Mouse (Mus musculus) frontal cortex, postnatal 25 days (tissue): ENCODE data around the gene Vstm4.

Experiments used
- DNase-seq, 2 experiments: peaks; one replicate each; pipeline ENCODE4 v3.0.0; 2022; ENCODE audit warnings: low spot score in 2 of 2

Vstm4 gene

DNA sequence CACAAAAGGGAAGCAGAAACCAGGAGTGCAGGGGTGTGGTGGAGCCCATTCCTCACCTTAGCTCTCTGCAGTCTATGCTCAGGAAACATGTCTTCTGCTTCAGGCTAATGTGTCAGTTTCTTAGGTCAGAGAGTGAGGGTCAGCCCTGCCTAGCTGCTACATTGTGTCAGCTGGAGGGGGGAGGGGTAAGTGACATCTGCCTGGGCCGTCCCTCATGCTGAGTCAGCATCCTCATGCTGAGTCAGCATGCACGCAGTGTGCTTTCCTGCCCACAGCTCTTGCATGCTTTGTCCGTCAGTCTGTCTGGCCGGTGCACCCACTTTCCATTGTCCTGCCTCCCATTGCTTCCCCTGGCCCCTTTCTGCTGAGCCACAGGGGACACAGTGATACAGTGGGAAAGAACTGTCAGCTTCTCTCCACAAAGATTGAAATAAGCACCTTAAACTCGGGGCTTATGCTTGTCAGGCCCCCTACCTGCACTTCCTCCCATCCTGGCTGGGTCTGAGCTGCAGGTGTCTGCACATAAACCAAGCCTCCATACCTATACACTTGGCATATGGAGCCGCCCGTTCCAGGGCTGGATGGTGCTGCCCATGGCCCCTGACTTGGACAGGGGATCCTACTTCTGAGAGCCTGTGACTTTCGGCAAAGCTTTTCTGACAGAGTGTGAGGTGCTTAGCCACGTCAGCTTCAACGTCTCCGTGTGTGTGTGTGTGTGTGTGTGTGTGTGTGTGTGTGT is 3.4 kb downstream of the Vstm4 start:
- no peak for DNase-seq

GRCm38 (mm10) chr14:32861149-32861581 is 4.6 kb downstream of the Vstm4 start:
- DNase-seq = no peak

DNA sequence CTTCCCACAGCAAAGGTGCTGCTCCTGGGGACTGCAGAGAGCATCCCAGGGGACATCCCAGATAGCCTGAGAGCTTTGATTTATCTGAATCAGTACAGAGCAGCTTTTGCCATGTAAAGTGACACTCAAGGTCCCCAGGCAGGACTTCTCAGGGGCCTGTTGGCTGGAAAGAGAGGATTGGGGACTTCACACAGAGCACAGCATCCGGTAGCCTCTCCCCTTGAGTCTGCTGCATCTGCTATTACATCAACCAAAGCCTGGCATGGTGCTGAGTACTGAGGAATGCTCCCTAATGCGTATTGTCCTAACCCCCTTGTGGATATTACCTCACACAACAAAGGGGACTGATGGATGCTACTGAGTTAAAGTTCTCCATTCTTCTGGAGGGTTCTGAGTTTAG is 5.1 kb downstream of the Vstm4 start:
- no peak for DNase-seq

GRCm38 (mm10) chr14:32865331-32865730 is 8.8 kb downstream of the Vstm4 start:
- no peak for DNase-seq

DNA sequence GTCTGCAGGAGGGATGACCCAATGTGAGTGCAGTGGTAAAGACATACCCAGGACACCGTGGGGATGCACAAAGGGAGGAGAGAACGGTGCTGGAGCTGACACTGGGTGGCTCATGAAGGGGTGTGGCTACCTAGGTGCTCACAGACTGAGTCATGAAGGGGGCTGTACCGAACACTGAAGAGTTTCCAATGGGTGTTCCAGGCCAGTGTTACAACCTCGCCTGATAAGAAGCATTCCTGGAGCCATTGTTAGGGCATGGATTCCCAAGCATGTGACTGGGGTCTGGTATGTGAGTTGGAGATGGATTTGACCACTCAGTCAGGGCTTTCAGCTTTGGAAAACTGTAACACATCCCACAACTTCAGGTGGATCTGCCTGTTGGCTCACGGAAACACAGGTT is 15.4 kb downstream of the Vstm4 start:
- DNase-seq = no peak

DNA sequence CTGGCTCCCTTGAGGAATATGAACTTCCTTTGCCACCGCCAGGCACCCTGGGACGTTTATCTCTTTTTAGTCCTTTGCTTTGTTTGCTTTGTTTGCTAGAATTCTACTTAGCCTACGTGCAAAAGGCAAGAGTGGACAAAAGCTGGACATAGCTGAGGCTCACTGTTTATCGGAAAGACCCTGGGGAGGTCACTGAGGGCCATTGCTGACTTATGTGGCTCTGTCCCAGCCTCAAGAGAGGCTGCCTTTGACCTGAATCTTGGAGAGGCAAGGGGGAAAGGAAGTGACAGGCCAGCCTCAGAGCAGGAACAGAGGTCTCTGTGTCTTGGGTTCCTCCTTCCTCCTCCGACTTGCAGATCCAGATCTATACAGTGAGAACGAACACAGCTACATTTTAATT is 21.0 kb downstream of the Vstm4 start:
- DNase-seq = no peak

- no peak for DNase-seq
Measured at GRCm38 (mm10) chr14:32880332-32880731, 23.8 kb downstream of the Vstm4 start.

GRCm38 (mm10) chr14:32881693-32882092 is 25.1 kb downstream of the Vstm4 start:
- DNase-seq = no peak

- DNase-seq = no peak
Measured at GRCm38 (mm10) chr14:32888876-32889674, 32.5 kb downstream of the Vstm4 start.

GRCm38 (mm10) chr14:32894341-32894853 is 37.8 kb downstream of the Vstm4 start:
- DNase-seq = no peak

DNA sequence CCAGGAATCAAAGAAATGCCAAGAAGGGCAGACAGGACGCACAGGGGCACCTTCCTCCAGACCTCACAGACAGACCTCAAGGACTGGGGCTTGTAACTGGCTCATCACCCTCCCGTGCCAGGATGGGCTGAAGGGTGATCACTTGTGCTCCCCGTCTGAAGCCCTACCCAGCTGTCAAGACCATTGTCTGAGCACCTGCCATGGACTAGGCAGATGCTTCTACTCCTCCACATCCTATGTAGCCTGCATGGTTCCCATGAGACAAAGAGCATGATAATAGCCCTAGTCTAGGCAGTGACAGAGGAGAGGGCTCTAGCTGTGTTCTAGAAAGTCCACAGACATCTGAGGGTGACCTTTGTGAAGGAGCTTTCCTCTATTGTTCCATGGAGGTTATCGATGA is 38.3 kb downstream of the Vstm4 start:
- DNase-seq = no peak

- DNase-seq = peak in 1 of 2 experiments; percentile 16
Measured at GRCm38 (mm10) chr14:32896896-32897295, 40.3 kb downstream of the Vstm4 start.

DNA sequence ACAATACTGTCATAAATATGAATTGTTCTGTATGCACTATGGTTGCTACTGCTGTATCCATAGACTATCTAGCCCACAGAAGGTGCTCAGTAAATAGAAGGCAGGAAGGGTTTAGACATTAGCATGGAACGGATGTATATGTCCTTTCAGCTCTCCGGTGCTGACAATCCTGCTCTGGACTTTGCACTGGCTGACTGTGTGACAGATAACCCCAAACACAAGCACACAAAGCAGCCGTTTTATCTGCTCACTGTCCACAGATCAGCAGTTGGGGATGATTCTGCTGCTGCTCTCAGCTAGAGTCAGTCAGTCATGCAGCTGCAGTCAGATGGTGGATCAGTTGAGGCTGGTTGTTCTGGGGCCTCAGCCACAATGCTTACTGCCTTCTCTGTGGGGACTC is 46.6 kb downstream of the Vstm4 start:
- DNase-seq = no peak

GRCm38 (mm10) chr14:32906545-32906944 is 50.0 kb downstream of the Vstm4 start:
- no peak for DNase-seq

GRCm38 (mm10) chr14:32909112-32909511 is 52.6 kb downstream of the Vstm4 start:
- DNase-seq = no peak

DNA sequence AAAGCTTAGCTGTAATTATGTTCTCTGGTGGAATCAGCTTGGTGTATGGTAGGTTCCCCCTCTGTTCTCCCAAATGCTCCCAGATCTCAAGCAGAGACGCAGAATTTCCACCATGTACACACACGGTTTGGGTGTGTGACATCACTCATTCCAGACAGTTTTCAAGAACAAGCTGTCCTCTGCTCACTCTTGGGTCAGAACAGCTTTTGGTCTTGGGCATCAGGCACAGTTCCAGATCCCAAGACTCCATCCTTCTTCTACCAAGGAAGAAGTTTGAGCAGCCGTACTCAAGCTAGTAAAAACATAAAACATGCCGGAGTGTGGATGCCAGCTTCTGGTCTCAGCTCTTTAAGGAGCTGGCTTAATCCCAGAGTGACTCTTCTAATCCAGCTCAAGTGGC is 54.6 kb downstream of the Vstm4 start:
- DNase-seq = no peak

DNA sequence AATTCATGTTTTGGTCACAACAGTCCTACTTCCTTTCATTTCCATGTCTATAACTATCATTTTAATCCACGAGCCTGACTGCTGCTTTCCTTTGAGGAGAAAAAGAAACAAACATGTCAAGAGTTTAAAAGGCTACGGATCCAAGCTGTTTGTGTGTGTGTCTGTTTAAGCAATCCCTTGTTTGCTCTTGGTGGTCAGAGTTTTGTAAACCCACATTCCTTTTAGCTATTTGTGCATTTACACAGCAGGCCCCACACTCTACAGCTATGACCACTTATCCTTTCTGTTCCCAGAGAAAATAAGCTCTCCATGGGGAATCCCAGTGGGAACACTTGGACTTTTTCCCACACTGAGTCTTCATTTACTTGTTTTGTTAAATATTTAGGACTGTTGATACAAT is 58.8 kb downstream of the Vstm4 start:
- DNase-seq = no peak

DNA sequence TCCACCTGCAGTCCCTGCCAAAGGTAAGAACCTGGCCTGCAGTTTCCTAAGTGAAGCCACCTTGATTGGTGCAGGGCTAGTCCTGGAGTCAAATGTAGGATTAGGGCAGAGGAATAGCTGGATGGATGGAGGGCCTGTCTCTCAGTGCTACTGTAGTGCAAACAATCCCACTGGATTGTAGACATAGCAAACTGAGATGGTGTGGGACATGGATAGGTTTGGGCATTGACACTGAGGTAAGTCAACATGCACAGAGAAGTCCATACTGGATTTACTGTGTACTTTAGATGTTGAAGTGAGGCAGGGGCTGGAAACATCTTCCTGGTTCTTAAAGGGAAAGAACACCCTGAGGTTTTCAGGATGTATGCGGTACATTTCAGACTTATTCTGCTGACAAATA is 61.4 kb downstream of the Vstm4 start:
- DNase-seq = no peak

DNA sequence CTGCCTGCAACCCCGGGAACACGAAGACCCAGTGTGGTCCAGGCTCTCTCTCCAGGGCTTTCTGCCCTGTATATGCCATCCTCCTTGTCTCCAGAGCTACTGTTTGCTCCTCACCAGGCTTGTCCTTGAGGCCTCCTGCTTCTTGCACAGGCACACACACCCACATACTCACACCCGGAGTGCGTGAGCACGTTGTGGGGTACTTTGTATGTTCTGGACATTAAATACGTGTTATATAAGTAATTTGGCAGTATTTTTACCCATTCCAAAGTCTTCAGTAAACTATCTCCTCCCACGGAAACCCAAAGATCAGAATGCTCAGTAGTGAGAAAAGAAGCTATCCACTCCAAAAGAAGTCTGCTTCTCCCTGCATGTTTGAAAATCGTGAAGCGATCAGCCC is 67.3 kb downstream of the Vstm4 start:
- no peak for DNase-seq

DNA sequence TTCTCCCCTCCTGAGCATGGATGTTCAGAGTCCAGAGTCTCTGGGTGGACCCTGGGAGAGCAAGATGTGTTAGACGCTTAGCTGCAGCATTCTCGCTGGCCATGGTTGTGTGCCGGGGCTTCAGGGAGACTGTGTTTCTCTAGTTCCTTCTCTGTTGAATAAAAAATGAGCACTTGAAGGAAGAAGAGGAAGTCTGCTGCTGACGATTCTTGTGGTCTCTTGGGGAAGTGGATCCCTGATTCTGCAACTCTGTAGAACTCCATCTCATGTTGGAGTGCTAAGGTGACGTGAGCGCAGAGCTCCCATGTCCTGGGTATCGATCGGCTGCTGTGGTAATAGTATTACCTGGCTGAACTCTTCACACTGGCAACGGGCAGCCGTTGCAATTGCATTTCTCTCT is 75.2 kb downstream of the Vstm4 start:
- DNase-seq = no peak

GRCm38 (mm10) chr14:32932220-32932619 is 75.7 kb downstream of the Vstm4 start:
- DNase-seq = no peak

GRCm38 (mm10) chr14:32934064-32934463 is 77.5 kb downstream of the Vstm4 start:
- DNase-seq = no peak

- DNase-seq = no peak
Measured at GRCm38 (mm10) chr14:32939217-32939616, 82.7 kb downstream of the Vstm4 start.
